Mouse (Mus musculus) bone marrow macrophage, adult 2 months (primary cell): Measurements from ENCODE around the gene Qser1.
"Not testable (repeated sequence)": the region's sequence is repeated elsewhere in the genome, so short reads cannot be mapped to it uniquely, and the experiment has no call there.

ENCODE experiments used
- CTCF ChIP-seq: IDR thresholded peaks from 2 replicates; pipeline ENCODE4 v1.5.1; 2012; ENCODE audit warnings: low read depth, mild to moderate bottlenecking, low read length, moderate library complexity
- POLR2A ChIP-seq: IDR thresholded peaks from 2 replicates; pipeline ENCODE4 v1.6.1; 2012; ENCODE audit warnings: mild to moderate bottlenecking, low read depth, low read length, borderline replicate concordance

DNA sequence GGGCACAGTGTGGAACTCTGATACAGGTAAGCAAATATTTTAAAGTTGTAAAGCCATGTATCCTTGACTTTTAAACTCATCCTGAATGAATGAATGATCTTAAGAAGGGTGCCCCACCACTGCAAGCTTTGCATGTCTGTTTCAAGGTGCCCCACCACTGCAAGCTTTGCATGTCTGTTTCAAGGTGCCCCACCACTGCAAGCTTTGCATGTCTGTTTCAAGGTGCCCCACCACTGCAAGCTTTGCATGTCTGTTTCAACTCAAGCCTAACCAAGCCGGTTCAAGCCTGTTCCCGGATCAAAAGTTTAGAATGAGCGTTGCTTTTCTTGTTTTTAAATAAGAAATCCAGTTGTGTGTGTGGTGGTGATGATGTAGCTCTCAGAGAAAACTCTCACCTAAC lies 2.2 kb upstream of the Qser1 start:
- not testable (repeated sequence) for TF ChIP-seq POLR2A, CTCF
